Mouse (Mus musculus): ENCODE measurements around the gene Depdc5. TPM values are rescaled to one million over a fixed set of nuclear protein-coding genes. Genes with fewer than 3 reads are reported as not detected.
"Not testable (repeated sequence)": the region's sequence is repeated elsewhere in the genome, so short reads cannot be mapped to it uniquely, and the experiment has no call there.

Depdc5 gene
- polyA plus RNA-seq, 1 experiment from 2014 or later, result 6.9 TPM

DNA sequence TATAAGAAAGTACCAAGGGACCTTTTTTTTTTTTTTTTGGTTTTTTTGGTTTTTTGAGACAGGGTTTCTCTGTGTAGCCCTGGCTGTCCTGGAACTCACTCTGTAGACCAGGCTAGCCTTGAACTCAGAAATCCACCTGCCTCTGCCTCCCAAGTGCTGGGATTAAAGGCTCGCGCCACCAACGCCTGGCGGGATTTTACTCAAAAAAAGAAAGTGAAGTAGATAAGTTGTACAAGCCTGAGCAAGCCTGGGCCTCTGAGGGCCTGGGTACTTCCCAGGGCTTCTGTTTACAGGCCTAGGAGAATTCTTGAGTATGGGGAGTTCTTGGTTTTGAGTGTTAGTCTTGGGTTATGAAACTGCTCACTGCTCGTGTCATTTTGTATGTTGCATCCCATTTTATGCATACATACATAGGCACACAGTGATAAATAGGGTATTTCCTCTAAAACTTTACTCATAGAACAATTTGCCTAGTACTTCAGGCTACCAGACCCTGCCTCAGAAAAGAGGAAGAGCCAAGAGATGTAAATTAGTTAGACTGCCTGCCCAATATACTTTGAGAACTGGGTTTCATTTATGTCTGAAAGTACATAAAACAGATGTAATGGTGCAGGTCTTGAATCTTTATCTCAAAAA is 6.0 kb downstream of the Depdc5 start:
- Histone ChIP-seq H3K27me3 (replicated peaks; ENCODE audit: control insufficient read depth, insufficient read depth, low read length) (no peaks in the 10 kb centered on the region), H3K9ac (ENCODE audit: low read depth, low read length) (no peak overlapping the region), H3K27ac (ENCODE audit: low read depth, low read length) (no peak overlapping the region), H3K4me1 (replicated peaks; ENCODE audit: control insufficient read depth, insufficient read depth, low read length) (no peaks in the 10 kb centered on the region), H3K36me3 (ENCODE audit: control insufficient read depth, insufficient read depth) (peaks cover 37% of the 10 kb centered on the region; the same call in 1 of the 2 replicates), H3K4me3 (ENCODE audit: low read depth, low read length) (no peak overlapping the region), H3K9me3 (ENCODE audit: control insufficient read depth) (no peaks in the 10 kb centered on the region), H3K4me2 (replicated peaks; ENCODE audit: low read depth) (no peak overlapping the region)
- TF ChIP-seq CTCF (IDR thresholded peaks at IDR 0.05; ENCODE audit: low read depth), result no peak
- 91% methylated on average over 5 of the region's 5 CpGs for WGBS
- ATAC-seq, result no peak

DNA sequence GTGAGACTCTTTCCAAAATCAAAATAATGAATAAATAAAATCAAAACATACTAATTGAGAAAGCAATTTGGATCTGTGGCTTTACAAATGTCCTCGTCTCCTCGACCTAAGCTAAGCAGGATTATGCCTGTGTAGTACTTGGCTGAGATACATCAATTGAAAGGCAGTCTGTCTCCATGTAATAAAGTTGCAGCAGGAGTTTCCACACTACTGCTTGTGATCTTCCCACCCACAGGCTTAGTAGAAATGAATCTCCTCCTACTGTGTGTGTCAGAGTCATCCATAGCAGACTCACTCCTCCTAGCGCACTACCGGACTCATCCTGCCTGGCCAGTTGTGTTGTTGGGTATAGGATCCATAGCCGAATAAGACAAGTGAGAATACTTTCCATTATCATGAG is 8.8 kb downstream of the Depdc5 start:
- 97% methylated on average over 5 of the region's 5 CpGs for WGBS
- ATAC-seq, result no peak
- no peak for TF ChIP-seq CTCF (IDR thresholded peaks at IDR 0.05; ENCODE audit: low read depth)
- Histone ChIP-seq H3K9me3 (ENCODE audit: control insufficient read depth) (no peaks in the 10 kb centered on the region), H3K27ac (ENCODE audit: low read depth, low read length) (no peak overlapping the region), H3K4me2 (replicated peaks; ENCODE audit: low read depth) (no peak overlapping the region), H3K27me3 (replicated peaks; ENCODE audit: control insufficient read depth, insufficient read depth, low read length) (no peaks in the 10 kb centered on the region), H3K4me3 (ENCODE audit: low read depth, low read length) (no peak overlapping the region), H3K4me1 (replicated peaks; ENCODE audit: control insufficient read depth, insufficient read depth, low read length) (no peaks in the 10 kb centered on the region), H3K9ac (ENCODE audit: low read depth, low read length) (no peak overlapping the region), H3K36me3 (ENCODE audit: control insufficient read depth, insufficient read depth) (peaks cover 50% of the 10 kb centered on the region)

DNA sequence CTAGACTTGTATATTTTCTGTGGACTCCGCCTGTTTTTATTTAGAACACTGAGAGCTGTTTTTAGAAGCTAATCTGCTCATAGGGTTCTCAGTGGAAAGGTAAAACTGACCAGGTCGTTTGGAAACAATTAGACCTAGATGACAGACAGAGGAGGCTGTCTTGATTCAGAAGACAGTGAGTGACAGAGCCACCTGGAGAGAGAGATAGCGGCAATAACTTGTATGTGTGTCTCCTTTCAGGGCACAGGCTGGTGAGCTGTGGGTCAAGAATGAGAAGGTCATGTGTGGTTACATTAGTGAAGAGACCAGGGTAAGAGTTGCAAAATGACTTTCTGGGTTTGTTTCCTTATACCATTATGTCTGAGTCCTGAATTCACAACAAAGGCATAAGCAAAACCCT is 23.2 kb downstream of the Depdc5 start:
- H3K4me1 ChIP-seq (replicated peaks; ENCODE audit: control insufficient read depth, insufficient read depth, low read length), result no peaks in the 10 kb centered on the region
- H3K36me3 ChIP-seq (ENCODE audit: control insufficient read depth, insufficient read depth), result peaks cover 50% of the 10 kb centered on the region
- H3K4me3 ChIP-seq (ENCODE audit: low read depth, low read length), result no peak overlapping the region
- H3K9me3 ChIP-seq (ENCODE audit: control insufficient read depth), result no peaks in the 10 kb centered on the region
- no peak for ATAC-seq
- no peak overlapping the region for H3K9ac ChIP-seq (ENCODE audit: low read depth, low read length)
- no peak overlapping the region for H3K27ac ChIP-seq (ENCODE audit: low read depth, low read length)
- H3K27me3 ChIP-seq (replicated peaks; ENCODE audit: control insufficient read depth, insufficient read depth, low read length), result no peaks in the 10 kb centered on the region
- H3K4me2 ChIP-seq (replicated peaks; ENCODE audit: low read depth), result no peak overlapping the region
- no peak for TF ChIP-seq CTCF (IDR thresholded peaks at IDR 0.05; ENCODE audit: low read depth)
- WGBS, result 72% methylated on average over 3 of the region's 3 CpGs

GRCm38 (mm10) chr5:32907496-32907895 is 44.0 kb downstream of the Depdc5 start:
- Histone ChIP-seq H3K4me2 (replicated peaks; ENCODE audit: low read depth) (no peak overlapping the region), H3K4me1 (replicated peaks; ENCODE audit: control insufficient read depth, insufficient read depth, low read length) (no peaks in the 10 kb centered on the region), H3K4me3 (ENCODE audit: low read depth, low read length) (no peak overlapping the region), H3K36me3 (ENCODE audit: control insufficient read depth, insufficient read depth) (peaks cover 41% of the 10 kb centered on the region), H3K9ac (ENCODE audit: low read depth, low read length) (no peak overlapping the region), H3K27me3 (replicated peaks; ENCODE audit: control insufficient read depth, insufficient read depth, low read length) (no peaks in the 10 kb centered on the region), H3K27ac (ENCODE audit: low read depth, low read length) (peak overlapping the region; percentile 61; the same call in 1 of the 2 replicates), H3K9me3 (ENCODE audit: control insufficient read depth) (no peaks in the 10 kb centered on the region)
- TF ChIP-seq CTCF (IDR thresholded peaks at IDR 0.05; ENCODE audit: low read depth), result no peak
- WGBS, result 52% methylated on average over 1 of the region's 1 CpGs
- peak; percentile 89 for ATAC-seq

DNA sequence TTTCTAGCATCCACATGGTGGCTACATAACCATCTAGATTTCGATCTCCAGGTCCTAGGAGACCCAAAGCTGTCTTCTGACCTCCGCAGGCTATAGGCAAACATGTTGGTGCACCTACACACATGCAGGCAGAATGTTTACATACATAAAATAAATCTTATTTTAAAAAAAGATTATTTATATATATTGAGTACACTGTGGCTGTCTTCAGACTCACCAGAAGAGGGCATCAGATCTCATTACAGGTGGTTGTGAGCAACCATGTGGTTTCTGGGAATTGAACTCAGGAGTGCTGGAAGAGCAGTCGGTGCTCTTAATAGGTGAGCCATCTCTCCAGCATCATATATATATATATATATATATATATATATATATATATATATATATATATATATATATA is 50.6 kb downstream of the Depdc5 start:
- TF ChIP-seq CTCF (IDR thresholded peaks at IDR 0.05; ENCODE audit: low read depth), result peak; percentile 49
- Histone ChIP-seq H3K27me3 (replicated peaks; ENCODE audit: control insufficient read depth, insufficient read depth, low read length) (no peaks in the 10 kb centered on the region), H3K4me1 (replicated peaks; ENCODE audit: control insufficient read depth, insufficient read depth, low read length) (no peaks in the 10 kb centered on the region), H3K27ac (ENCODE audit: low read depth, low read length) (no peak overlapping the region), H3K36me3 (ENCODE audit: control insufficient read depth, insufficient read depth) (peaks cover 44% of the 10 kb centered on the region), H3K4me2 (replicated peaks; ENCODE audit: low read depth) (no peak overlapping the region), H3K4me3 (ENCODE audit: low read depth, low read length) (no peak overlapping the region), H3K9ac (ENCODE audit: low read depth, low read length) (no peak overlapping the region), H3K9me3 (ENCODE audit: control insufficient read depth) (no peaks in the 10 kb centered on the region)
- ATAC-seq, result no peak
- 70% methylated on average over 3 of the region's 3 CpGs for WGBS

DNA sequence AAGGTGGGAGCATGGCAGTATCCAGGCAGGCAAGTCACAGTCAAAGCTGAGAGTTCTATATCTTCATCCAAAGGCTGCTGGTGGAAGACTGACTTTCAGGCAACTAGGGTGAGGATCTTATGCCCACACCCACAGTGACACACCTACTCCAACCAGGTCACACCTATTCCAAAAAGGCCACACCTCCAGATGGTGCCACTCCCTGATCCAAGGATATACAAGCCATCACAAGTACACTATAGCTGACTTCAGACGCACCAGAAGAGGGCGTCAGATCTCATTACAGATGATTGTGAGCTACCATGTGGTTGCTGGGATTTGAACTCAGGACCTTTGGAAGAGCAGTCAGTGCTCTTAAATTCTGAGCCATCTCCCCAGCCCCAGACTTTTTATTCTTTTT is 55.8 kb downstream of the Depdc5 start:
- 89% methylated on average over 2 of the region's 2 CpGs for WGBS
- H3K4me2 ChIP-seq (replicated peaks; ENCODE audit: low read depth); H3K27ac ChIP-seq (ENCODE audit: low read depth, low read length); H3K4me1 ChIP-seq (replicated peaks; ENCODE audit: control insufficient read depth, insufficient read depth, low read length); H3K27me3 ChIP-seq (replicated peaks; ENCODE audit: control insufficient read depth, insufficient read depth, low read length); H3K9ac ChIP-seq (ENCODE audit: low read depth, low read length); ATAC-seq; H3K4me3 ChIP-seq (ENCODE audit: low read depth, low read length); H3K9me3 ChIP-seq (ENCODE audit: control insufficient read depth): not testable (repeated sequence)
- peaks cover 50% of the 10 kb centered on the region for H3K36me3 ChIP-seq (ENCODE audit: control insufficient read depth, insufficient read depth)

DNA sequence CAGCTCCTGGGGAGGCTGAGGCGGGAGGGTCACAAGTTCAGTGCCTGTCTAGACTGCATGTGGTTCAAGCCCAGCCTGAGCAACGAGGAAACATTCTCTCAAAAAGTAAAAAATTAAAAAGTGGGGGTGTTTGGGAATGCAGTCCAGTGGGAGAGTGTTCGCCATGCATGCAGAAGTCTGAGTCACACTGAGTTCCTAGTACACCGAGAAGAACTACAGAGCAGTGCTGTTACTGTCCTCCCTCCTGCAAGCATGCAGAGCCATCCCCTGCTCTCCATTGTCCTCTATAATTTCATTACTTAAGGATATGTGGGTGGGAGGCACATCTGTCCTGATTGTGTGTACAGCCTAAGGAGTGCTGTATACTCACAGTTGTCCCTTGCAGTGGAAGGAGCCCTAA is 59.4 kb downstream of the Depdc5 start:
- H3K9ac ChIP-seq (ENCODE audit: low read depth, low read length), result no peak overlapping the region
- H3K4me3 ChIP-seq (ENCODE audit: low read depth, low read length), result no peak overlapping the region
- no peaks in the 10 kb centered on the region for H3K4me1 ChIP-seq (replicated peaks; ENCODE audit: control insufficient read depth, insufficient read depth, low read length)
- H3K27me3 ChIP-seq (replicated peaks; ENCODE audit: control insufficient read depth, insufficient read depth, low read length), result no peaks in the 10 kb centered on the region
- no peak for TF ChIP-seq CTCF (IDR thresholded peaks at IDR 0.05; ENCODE audit: low read depth)
- no peak overlapping the region for H3K4me2 ChIP-seq (replicated peaks; ENCODE audit: low read depth)
- ATAC-seq, result no peak
- 92% methylated on average over 4 of the region's 4 CpGs for WGBS
- H3K36me3 ChIP-seq (ENCODE audit: control insufficient read depth, insufficient read depth), result peaks cover 58% of the 10 kb centered on the region
- H3K9me3 ChIP-seq (ENCODE audit: control insufficient read depth), result no peaks in the 10 kb centered on the region
- no peak overlapping the region for H3K27ac ChIP-seq (ENCODE audit: low read depth, low read length)
